Mouse (Mus musculus): Measurements from ENCODE around the gene Olfr1230.

The Olfr1230 gene

DNA sequence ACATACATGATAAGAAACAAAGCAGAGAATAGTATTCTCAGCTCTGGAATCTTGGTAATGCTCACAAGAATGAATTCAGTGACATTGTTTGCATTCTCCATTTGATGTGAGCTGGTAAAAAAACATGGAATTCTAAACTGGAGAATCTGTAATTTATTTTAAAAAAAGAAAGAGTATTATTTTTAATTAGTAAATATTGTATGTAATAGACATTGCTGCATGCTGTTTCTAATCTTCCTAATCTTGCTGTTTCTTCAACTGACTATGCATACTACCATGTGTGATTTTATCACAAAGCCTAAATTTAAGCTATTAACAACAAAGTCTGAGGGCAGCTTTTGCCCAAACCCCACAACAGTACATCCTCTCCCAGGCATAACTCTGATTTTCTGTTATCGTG is at the start of gene Olfr1230:
Gene Olfr1230 (minus strand): TSS at position 101 of the 400 bp plus-strand sequence.
- DNase-seq (ENCODE audit: low read depth, low spot score) = no peak

DNA sequence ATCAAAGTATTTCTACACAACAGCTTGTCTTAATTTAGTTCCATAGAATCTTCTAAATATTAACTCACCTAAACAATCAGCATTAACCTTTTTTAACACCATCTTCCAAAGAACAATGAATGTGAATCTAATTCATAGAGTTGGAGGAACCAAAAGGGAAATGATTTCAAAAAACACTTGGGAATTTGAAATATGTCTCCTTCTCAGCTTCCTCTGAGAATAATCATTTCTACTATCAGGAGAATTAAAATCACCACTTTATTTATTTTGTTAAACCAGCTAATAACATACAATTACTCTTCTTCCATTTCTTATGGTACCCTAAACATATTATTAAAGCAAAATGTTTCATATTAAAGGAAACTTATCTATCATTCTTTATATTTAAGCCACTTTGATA is 45.2 kb upstream of the Olfr1230 start, which contains the start of gene Olfr1233:
Gene Olfr1233 (minus strand): TSS at position 101 of the 400 bp plus-strand sequence.
- no peak for DNase-seq (ENCODE audit: low read depth, low spot score)

GRCm38 (mm10) chr2:89329575-89329974 is 32.5 kb upstream of the Olfr1230 start, which contains the start of gene Olfr1232:
TSS of gene Olfr1232 (minus strand) at chr2:89329675.
- no peak for DNase-seq (ENCODE audit: low read depth, low spot score)

GRCm38 (mm10) chr2:89306974-89307373 is 9.9 kb upstream of the Olfr1230 start, which contains the start of gene Olfr1231:
TSS of gene Olfr1231 (minus strand) at chr2:89307074.
- no peak for DNase-seq (ENCODE audit: low read depth, low spot score)

DNA sequence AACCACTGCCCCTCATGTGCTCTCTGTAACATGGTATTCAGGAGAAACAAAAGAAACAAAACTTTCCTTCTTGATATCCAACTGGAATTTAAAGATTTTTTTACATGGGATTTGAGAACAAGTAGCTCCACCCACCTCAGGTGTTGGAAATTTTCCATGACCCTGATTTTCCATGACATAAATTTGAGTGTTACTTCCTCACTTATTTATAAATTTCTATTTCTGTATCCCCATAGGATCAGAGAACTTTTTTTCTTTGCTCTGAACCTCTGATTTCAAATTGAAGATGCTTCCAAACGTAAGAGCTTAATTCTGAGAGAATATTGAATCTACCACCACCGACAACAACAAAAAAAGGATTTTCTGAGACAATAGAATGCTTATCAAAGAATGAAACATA is 9.2 kb downstream of the Olfr1230 start, which contains the start of gene Olfr1229:
Gene Olfr1229 (minus strand): TSS at position 101 of the 400 bp plus-strand sequence.
- no peak for DNase-seq (ENCODE audit: low read depth, low spot score)

GRCm38 (mm10) chr2:89253962-89254361 is 43.1 kb downstream of the Olfr1230 start, which contains the start of gene Olfr1228:
TSS of gene Olfr1228 (minus strand) at chr2:89254062.
- DNase-seq (ENCODE audit: low read depth, low spot score) = no peak
